Mouse (Mus musculus): ENCODE results near the gene Hes5. TPM values are rescaled to one million over a fixed set of nuclear protein-coding genes. Genes with fewer than 3 reads are reported as not detected.

Gene Hes5
- total RNA-seq, 2 experiments from 2014 or later: 0.76 TPM; not detected in 1

- no peak for DNase-seq
These were observed 17.9 kb upstream of the Hes5 start for GRCm38 (mm10) chr4:154942632-154943322.

- DNase-seq: no peak
These were observed 17.2 kb upstream of the Hes5 start for GRCm38 (mm10) chr4:154943323-154944039.

- DNase-seq: peak; percentile 81
These were observed 16.6 kb upstream of the Hes5 start for GRCm38 (mm10) chr4:154944121-154944590.

- DNase-seq: peak; percentile 85
These were observed 14.4 kb upstream of the Hes5 start for GRCm38 (mm10) chr4:154946319-154946718.

- DNase-seq: no peak
These were observed 12.4 kb upstream of the Hes5 start for GRCm38 (mm10) chr4:154948066-154948939.

GRCm38 (mm10) chr4:154948940-154949588 lies 11.7 kb upstream of the Hes5 start:
- no peak for DNase-seq

- no peak for DNase-seq
These were observed 11.1 kb upstream of the Hes5 start for GRCm38 (mm10) chr4:154949589-154949982.

GRCm38 (mm10) chr4:154952461-154953241 lies 8.1 kb upstream of the Hes5 start:
- DNase-seq: no peak

- DNase-seq: no peak
These were observed 4.1 kb upstream of the Hes5 start for GRCm38 (mm10) chr4:154956604-154957003.

- no peak for DNase-seq
These were observed 3.3 kb upstream of the Hes5 start for GRCm38 (mm10) chr4:154957289-154957993.

GRCm38 (mm10) chr4:154958171-154958570 lies 2.6 kb upstream of the Hes5 start:
- peak; percentile 47 for DNase-seq

- DNase-seq: no peak
These were observed 2.1 kb upstream of the Hes5 start for GRCm38 (mm10) chr4:154958621-154959020.

GRCm38 (mm10) chr4:154960021-154960689 lies 568 bp upstream of the Hes5 start:
- no peak for DNase-seq

GRCm38 (mm10) chr4:154961226-154961738 lies 559 bp downstream of the Hes5 start:
- DNase-seq: peak; percentile 51

- no peak for DNase-seq
These were observed 1.2 kb downstream of the Hes5 start for GRCm38 (mm10) chr4:154961911-154962310.

- no peak for DNase-seq
These were observed 2.0 kb downstream of the Hes5 start for GRCm38 (mm10) chr4:154962683-154963082.

GRCm38 (mm10) chr4:154963190-154963836 lies 2.6 kb downstream of the Hes5 start:
- no peak for DNase-seq

- DNase-seq: peak; percentile 93
These were observed 3.3 kb downstream of the Hes5 start, which contains the start of gene Pank4 for GRCm38 (mm10) chr4:154963901-154964580. Gene Pank4 (plus strand): TSS chr4:154964123.
